Mouse (Mus musculus) embryonic fibroblast, embryonic 13.5 days (primary cell): ENCODE results near the gene Rfc5.

Experiments used
- CTCF ChIP-seq: IDR thresholded peaks from 2 replicates; pipeline ENCODE4 v1.5.1; 2011; ENCODE audit warnings: mild to moderate bottlenecking, control low read depth, low read length, moderate library complexity, borderline replicate concordance; ENCODE audit not compliant: insufficient read depth
- POLR2A ChIP-seq: IDR thresholded peaks from 2 replicates; pipeline ENCODE4 v1.6.1; 2011; ENCODE audit warnings: low read depth, mild to moderate bottlenecking, control low read depth, low read length, moderate library complexity

- TF ChIP-seq CTCF (no peak), POLR2A (no peak)
Observed at GRCm38 (mm10) chr5:117340081-117340480, 48.8 kb downstream of the Rfc5 start.
